Mouse (Mus musculus) left cerebral cortex, postnatal 10 days (tissue): ENCODE measurements around the gene Zfp266. TPM values are rescaled to one million over a fixed set of nuclear protein-coding genes. Genes with fewer than 3 reads are reported as not detected.

Experiments
- DNase-seq, 2 experiments: peaks; one replicate each; pipeline ENCODE4 v3.0.0; 2021 to 2022; ENCODE audit warnings: low spot score in 2 of 2, mixed read lengths in 1 of 2; ENCODE audit errors: extremely low spot score in 1 of 2
- intact Hi-C: fragments of 180-260 bp; cut with DNase I; formaldehyde crosslinking; loops from one replicate; pipeline ENCODE4 v1.15.1; 2025
- total RNA-seq, 2 experiments: library from RNA; stranded (reverse); gene quantifications; 2 replicates each; pipeline ENCODE4 v1.2.3; 2021

The Zfp266 gene
- total RNA-seq, 2 experiments from 2014 or later = 54.4 to 56.7 TPM

GRCm38 (mm10) chr9:20504801-20505200 is 16.4 kb downstream of the Zfp266 start:
- DNase-seq = no peak
- intact Hi-C loops = no loop called here

GRCm38 (mm10) chr9:20493281-20493680 is 27.9 kb downstream of the Zfp266 start:
- intact Hi-C loops = loop anchor here (10.0 kb wide), 1 partner anchor 92 kb away; the partner anchor contains the start of gene Zfp846

GRCm38 (mm10) chr9:20492527-20493233 is 28.5 kb downstream of the Zfp266 start, which contains the start of gene Zfp426:
TSS of gene Zfp426 (minus strand) at chr9:20492746.
- intact Hi-C loops = loop anchor here (10.0 kb wide), 1 partner anchor 92 kb away; the partner anchor contains the start of gene Zfp846
- DNase-seq = peak; percentile 79 to 91

More at GRCm38 (mm10) chr9:20493281-20493680, 27.9 kb downstream of the Zfp266 start:
- DNase-seq = no peak

DNA sequence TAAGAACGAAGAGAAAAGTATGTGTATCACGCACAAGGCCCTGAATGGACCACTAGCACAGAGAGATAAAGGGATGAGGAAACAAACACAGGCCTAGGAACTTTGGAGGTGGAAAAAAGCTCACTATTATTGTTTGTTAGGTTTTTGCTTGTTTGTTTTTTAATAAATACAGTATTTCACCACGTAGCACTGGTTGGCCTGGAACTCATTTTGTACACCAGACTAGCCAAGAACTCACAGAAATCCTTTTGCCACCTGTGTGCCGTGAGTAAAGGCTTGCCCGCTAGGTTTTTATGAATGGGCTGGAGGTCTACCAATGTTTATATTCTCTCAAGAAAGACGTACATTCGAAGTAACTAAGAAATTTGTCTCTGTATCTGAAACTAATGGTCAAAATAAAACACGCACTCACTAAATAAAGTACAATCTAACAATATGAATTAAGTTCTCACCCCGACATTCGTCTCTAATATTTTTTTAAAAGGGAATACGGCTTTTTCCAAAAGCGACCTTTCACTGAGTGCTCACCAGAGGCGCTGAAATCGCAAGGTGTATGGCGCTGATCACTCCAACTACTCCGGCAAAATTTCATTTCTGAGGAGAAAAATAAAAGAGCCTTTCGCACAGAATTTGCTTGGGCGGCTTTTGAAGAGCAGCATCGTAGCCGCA is 29.2 kb downstream of the Zfp266 start:
- intact Hi-C loops = loop anchor here (10.0 kb wide), 1 partner anchor 93 kb away; the partner anchor contains the start of gene Zfp846
- DNase-seq = no peak

- intact Hi-C loops = no loop called here
- no peak for DNase-seq
Observed at GRCm38 (mm10) chr9:20489536-20489935, 31.7 kb downstream of the Zfp266 start.

DNA sequence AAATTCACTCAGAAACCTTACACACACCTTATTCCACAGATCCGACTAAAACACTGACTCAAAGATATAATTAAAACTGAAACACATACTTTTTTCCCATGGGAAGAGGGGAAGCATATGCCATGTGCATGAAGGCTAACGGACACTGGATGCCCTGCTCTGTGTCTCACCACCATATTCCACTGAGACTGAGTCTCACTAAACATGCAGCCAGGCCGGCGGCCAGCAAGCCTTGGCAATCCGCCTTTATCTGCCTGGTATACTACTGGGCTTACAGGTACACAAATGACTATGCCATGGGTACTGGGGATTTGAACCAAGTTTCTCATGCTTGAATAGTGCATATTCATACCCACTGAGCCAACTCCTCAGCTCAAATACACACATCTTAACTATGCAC is 41.8 kb downstream of the Zfp266 start:
- intact Hi-C loops = no loop called here
- no peak for DNase-seq

DNA sequence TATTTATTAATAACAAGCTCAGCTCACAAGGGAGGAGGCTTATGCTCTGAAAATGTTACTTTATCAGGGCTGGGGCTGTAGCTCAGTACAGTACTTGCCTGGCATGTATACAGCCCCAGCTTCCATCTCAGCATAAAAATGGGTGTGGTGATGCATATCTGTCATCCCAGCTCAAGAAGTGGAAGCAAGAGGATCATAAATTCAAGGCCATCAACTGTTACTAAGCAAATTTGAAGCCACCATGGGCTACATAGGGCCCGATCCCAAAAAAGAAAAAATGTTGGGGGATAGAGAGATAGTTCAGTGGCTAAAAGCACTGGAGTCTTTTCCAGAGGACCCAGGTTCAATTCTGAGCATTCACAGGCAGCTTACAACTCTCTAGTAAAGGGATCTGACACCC is 44.6 kb downstream of the Zfp266 start:
- intact Hi-C loops = no loop called here
- no peak for DNase-seq

GRCm38 (mm10) chr9:20466761-20467442 is 54.3 kb downstream of the Zfp266 start:
- intact Hi-C loops = loop anchor here (10.0 kb wide), 1 partner anchor 178 kb away; the partner anchor contains the start of genes Fbxl12 and Ubl5
- peak; percentile 61 to 68 for DNase-seq

- intact Hi-C loops = loop anchor here (10.0 kb wide), 1 partner anchor 185 kb away; the partner anchor contains the start of genes Fbxl12 and Ubl5
Observed at GRCm38 (mm10) chr9:20459377-20460317, 61.6 kb downstream of the Zfp266 start, which contains the start of gene Zfp26. TSS of gene Zfp26 (minus strand) at chr9:20460162.

DNA sequence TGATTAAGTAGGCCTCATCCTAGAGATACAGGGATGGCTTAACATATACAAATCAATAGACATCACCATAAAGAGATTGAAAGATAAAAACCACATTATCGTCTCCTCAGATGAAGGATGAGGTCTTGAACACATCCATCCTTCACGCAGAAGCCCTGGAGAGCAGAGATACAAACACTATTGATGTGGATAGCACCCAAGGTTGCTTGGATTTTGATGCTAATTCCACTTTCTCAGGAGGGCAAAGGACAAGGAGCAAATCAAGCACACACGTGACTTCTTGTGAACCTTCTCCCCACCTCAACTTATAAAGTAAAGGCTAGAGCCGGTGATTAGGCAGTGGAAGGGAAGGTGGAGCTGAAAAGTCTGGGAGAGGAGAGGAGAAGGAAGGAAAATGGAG is 67.6 kb downstream of the Zfp266 start:
- no peak for DNase-seq
- intact Hi-C loops = no loop called here

More at GRCm38 (mm10) chr9:20459377-20460317, 61.6 kb downstream of the Zfp266 start, which contains the start of gene Zfp26:
- DNase-seq = peak; percentile 75 to 81

DNA sequence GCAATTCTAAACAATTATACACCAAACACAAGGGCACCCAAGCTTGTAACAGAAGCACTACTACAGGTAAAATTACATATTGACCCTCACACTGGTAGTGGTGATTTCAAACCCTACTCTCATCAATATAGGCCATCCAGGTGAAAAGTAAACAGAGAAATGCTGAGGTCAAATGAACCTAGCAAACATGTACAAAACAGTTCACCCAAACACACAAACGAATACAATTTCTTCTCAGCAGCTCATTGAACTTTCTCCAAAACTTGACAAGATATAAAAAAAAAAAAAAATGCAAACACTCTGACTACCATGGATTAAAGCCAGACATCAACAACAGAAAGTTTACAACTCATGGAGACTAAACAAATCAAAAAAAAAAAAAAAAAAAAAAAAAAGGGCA is 69.7 kb downstream of the Zfp266 start:
- no peak for DNase-seq
- intact Hi-C loops = no loop called here

Other genes with a start within 250 kb of the Zfp266 start
- not detected for gene Olfr39, start 239.1 kb downstream of the Zfp266 start, total RNA-seq
- not detected for gene Olfr873, start 222.9 kb downstream of the Zfp266 start, total RNA-seq
- not detected for gene Olfr18, start 185.3 kb downstream of the Zfp266 start, total RNA-seq
- gene Zfp560, start 136.2 kb downstream of the Zfp266 start, total RNA-seq = 10 to 100 TPM; 13.5 to 15.5 TPM
- 10 to 100 TPM; 30.9 to 31.5 TPM for gene Zfp26, start 61.3 kb downstream of the Zfp266 start, total RNA-seq
- gene Zfp426, start 28.7 kb downstream of the Zfp266 start, total RNA-seq = 10 to 100 TPM; 30.0 to 33.5 TPM
- 10 to 100 TPM; 33.9 to 35.9 TPM for gene Zfp846, start 59.9 kb upstream of the Zfp266 start, total RNA-seq
- gene Ubl5, start 121.5 kb upstream of the Zfp266 start, total RNA-seq = 100 to 1,000 TPM; 326 to 331 TPM
- 10 to 100 TPM; 18.0 to 19.5 TPM for gene Fbxl12, start 123.3 kb upstream of the Zfp266 start, total RNA-seq
- gene Pin1, start 130.7 kb upstream of the Zfp266 start, total RNA-seq = 10 to 100 TPM; 38.7 to 40.0 TPM
- 100 to 1,000 TPM; 221 to 232 TPM for gene Olfm2, start 224.9 kb upstream of the Zfp266 start, total RNA-seq